Mouse (Mus musculus): Measurements from ENCODE around the gene Efcab6. TPM values are rescaled to one million over a fixed set of nuclear protein-coding genes. Genes with fewer than 3 reads are reported as not detected.

The Efcab6 gene
- polyA plus RNA-seq, 1 experiment: 2.2 TPM

- 12% methylated on average over 16 of the region's 16 CpGs for WGBS
- Histone ChIP-seq H3K4me1 (ENCODE audit: control insufficient read depth, insufficient read depth, low read length) (no peaks in the 10 kb centered on the region), H3K4me3 (replicated peaks; ENCODE audit: extremely low read depth, low read depth, low read length) (no peak overlapping the region)
- no peak for DNase-seq
- no peak for TF ChIP-seq POLR2A (IDR thresholded peaks at IDR 0.05; ENCODE audit: borderline replicate concordance, extremely low read depth, low read depth, low read length)
- no peak for TF ChIP-seq CTCF (IDR thresholded peaks at IDR 0.05; ENCODE audit: insufficient read depth, low read length)
These were observed 4.4 kb upstream of the Efcab6 start for GRCm38 (mm10) chr15:84069455-84070050.

- TF ChIP-seq CTCF (IDR thresholded peaks at IDR 0.05; ENCODE audit: insufficient read depth, low read length) (no peak), POLR2A (IDR thresholded peaks at IDR 0.05; ENCODE audit: borderline replicate concordance, extremely low read depth, low read depth, low read length) (no peak)
- WGBS: 67% methylated on average over 4 of the region's 4 CpGs
- DNase-seq: no peak
- no peaks in the 10 kb centered on the region for H3K4me1 ChIP-seq (ENCODE audit: control insufficient read depth, insufficient read depth, low read length)
- H3K4me3 ChIP-seq (replicated peaks; ENCODE audit: extremely low read depth, low read depth, low read length): no peak overlapping the region
These were observed 522 bp upstream of the Efcab6 start for GRCm38 (mm10) chr15:84065701-84066100.

- WGBS: 79% methylated on average over 6 of the region's 6 CpGs
- no peaks in the 10 kb centered on the region for H3K4me1 ChIP-seq (ENCODE audit: control insufficient read depth, insufficient read depth, low read length)
- DNase-seq: no peak
- TF ChIP-seq POLR2A (IDR thresholded peaks at IDR 0.05; ENCODE audit: borderline replicate concordance, extremely low read depth, low read depth, low read length): no peak
- no peak for TF ChIP-seq CTCF (IDR thresholded peaks at IDR 0.05; ENCODE audit: insufficient read depth, low read length)
- H3K4me3 ChIP-seq (replicated peaks; ENCODE audit: extremely low read depth, low read depth, low read length): no peak overlapping the region
These were observed 6.3 kb downstream of the Efcab6 start for GRCm38 (mm10) chr15:84058841-84059240.

- no peak overlapping the region for H3K4me3 ChIP-seq (replicated peaks; ENCODE audit: extremely low read depth, low read depth, low read length)
- no peak for TF ChIP-seq POLR2A (IDR thresholded peaks at IDR 0.05; ENCODE audit: borderline replicate concordance, extremely low read depth, low read depth, low read length)
- TF ChIP-seq CTCF (IDR thresholded peaks at IDR 0.05; ENCODE audit: insufficient read depth, low read length): no peak
- 66% methylated on average over 5 of the region's 5 CpGs for WGBS
- no peaks in the 10 kb centered on the region for H3K4me1 ChIP-seq (ENCODE audit: control insufficient read depth, insufficient read depth, low read length)
- no peak for DNase-seq
These were observed 9.1 kb downstream of the Efcab6 start for GRCm38 (mm10) chr15:84056083-84056482.

GRCm38 (mm10) chr15:84053859-84054258 is 11.3 kb downstream of the Efcab6 start:
- WGBS: 26% methylated on average over 9 of the region's 9 CpGs
- peak; percentile 83 for TF ChIP-seq CTCF (IDR thresholded peaks at IDR 0.05; ENCODE audit: insufficient read depth, low read length)
- TF ChIP-seq POLR2A (IDR thresholded peaks at IDR 0.05; ENCODE audit: borderline replicate concordance, extremely low read depth, low read depth, low read length): no peak
- Histone ChIP-seq H3K4me3 (replicated peaks; ENCODE audit: extremely low read depth, low read depth, low read length) (no peak overlapping the region), H3K4me1 (ENCODE audit: control insufficient read depth, insufficient read depth, low read length) (no peaks in the 10 kb centered on the region)
- DNase-seq: peak; percentile 61

- no peak for TF ChIP-seq POLR2A (IDR thresholded peaks at IDR 0.05; ENCODE audit: borderline replicate concordance, extremely low read depth, low read depth, low read length)
- no peak for TF ChIP-seq CTCF (IDR thresholded peaks at IDR 0.05; ENCODE audit: insufficient read depth, low read length)
- no peaks in the 10 kb centered on the region for H3K4me1 ChIP-seq (ENCODE audit: control insufficient read depth, insufficient read depth, low read length)
- 93% methylated on average over 4 of the region's 4 CpGs for WGBS
- DNase-seq: no peak
- H3K4me3 ChIP-seq (replicated peaks; ENCODE audit: extremely low read depth, low read depth, low read length): no peak overlapping the region
These were observed 11.9 kb downstream of the Efcab6 start for GRCm38 (mm10) chr15:84053240-84053639.

- 61% methylated on average over 9 of the region's 9 CpGs for WGBS
- no peak overlapping the region for H3K4me3 ChIP-seq (replicated peaks; ENCODE audit: extremely low read depth, low read depth, low read length)
These were observed 12.8 kb downstream of the Efcab6 start for GRCm38 (mm10) chr15:84052390-84052789.

GRCm38 (mm10) chr15:84049570-84049969 is 15.6 kb downstream of the Efcab6 start:
- Histone ChIP-seq H3K4me1 (ENCODE audit: control insufficient read depth, insufficient read depth, low read length) (no peaks in the 10 kb centered on the region), H3K4me3 (replicated peaks; ENCODE audit: extremely low read depth, low read depth, low read length) (no peak overlapping the region)
- TF ChIP-seq CTCF (IDR thresholded peaks at IDR 0.05; ENCODE audit: insufficient read depth, low read length) (no peak), POLR2A (IDR thresholded peaks at IDR 0.05; ENCODE audit: borderline replicate concordance, extremely low read depth, low read depth, low read length) (no peak)
- DNase-seq: no peak
- WGBS: 51% methylated on average over 7 of the region's 7 CpGs

More at GRCm38 (mm10) chr15:84052390-84052789, 12.8 kb downstream of the Efcab6 start:
- DNase-seq: no peak
- no peak for TF ChIP-seq CTCF (IDR thresholded peaks at IDR 0.05; ENCODE audit: insufficient read depth, low read length)
- TF ChIP-seq POLR2A (IDR thresholded peaks at IDR 0.05; ENCODE audit: borderline replicate concordance, extremely low read depth, low read depth, low read length): no peak
- H3K4me1 ChIP-seq (ENCODE audit: control insufficient read depth, insufficient read depth, low read length): no peaks in the 10 kb centered on the region

GRCm38 (mm10) chr15:84045562-84045961 is 19.6 kb downstream of the Efcab6 start:
- H3K4me1 ChIP-seq (ENCODE audit: control insufficient read depth, insufficient read depth, low read length): no peaks in the 10 kb centered on the region
- WGBS: 88% methylated on average over 6 of the region's 6 CpGs
- no peak for DNase-seq
- TF ChIP-seq CTCF (IDR thresholded peaks at IDR 0.05; ENCODE audit: insufficient read depth, low read length): no peak
- H3K4me3 ChIP-seq (replicated peaks; ENCODE audit: extremely low read depth, low read depth, low read length): no peak overlapping the region

GRCm38 (mm10) chr15:84037067-84037466 is 28.1 kb downstream of the Efcab6 start:
- 74% methylated on average over 5 of the region's 5 CpGs for WGBS
- Histone ChIP-seq H3K4me3 (replicated peaks; ENCODE audit: extremely low read depth, low read depth, low read length) (no peak overlapping the region), H3K4me1 (ENCODE audit: control insufficient read depth, insufficient read depth, low read length) (no peaks in the 10 kb centered on the region)
- DNase-seq: no peak
- TF ChIP-seq CTCF (IDR thresholded peaks at IDR 0.05; ENCODE audit: insufficient read depth, low read length) (no peak), POLR2A (IDR thresholded peaks at IDR 0.05; ENCODE audit: borderline replicate concordance, extremely low read depth, low read depth, low read length) (no peak)
